Mouse (Mus musculus): Measurements from ENCODE around the gene Ncbp2. TPM values are rescaled to one million over a fixed set of nuclear protein-coding genes. Genes with fewer than 3 reads are reported as not detected.
"Not testable (repeated sequence)": the region's sequence is repeated elsewhere in the genome, so short reads cannot be mapped to it uniquely, and the experiment has no call there.

Gene Ncbp2
- total RNA-seq, 2 experiments from 2014 or later = 16.3 to 20.6 TPM

- DNase-seq = peak; percentile 81
- intact Hi-C loops (cut with DNase I; ENCODE audit: low total_unique reads) = no loop called here
Measured at GRCm38 (mm10) chr16:31933751-31934549, 14.4 kb upstream of the Ncbp2 start, which contains the start of gene Pigz. Gene Pigz, plus strand, starts transcription at chr16:31933851.

- DNase-seq = no peak
- intact Hi-C loops (cut with DNase I; ENCODE audit: low total_unique reads) = no loop called here
Measured at GRCm38 (mm10) chr16:31934550-31935010, 13.7 kb upstream of the Ncbp2 start.

- intact Hi-C loops (cut with DNase I; ENCODE audit: low total_unique reads) = no loop called here
- no peak for DNase-seq
Measured at GRCm38 (mm10) chr16:31935091-31935979, 13.0 kb upstream of the Ncbp2 start.

- no peak for DNase-seq
- intact Hi-C loops (cut with DNase I; ENCODE audit: low total_unique reads) = no loop called here
Measured at GRCm38 (mm10) chr16:31936568-31936967, 11.7 kb upstream of the Ncbp2 start.

GRCm38 (mm10) chr16:31938856-31939255 lies 9.5 kb upstream of the Ncbp2 start:
- DNase-seq = no peak
- intact Hi-C loops (cut with DNase I; ENCODE audit: low total_unique reads) = no loop called here

- intact Hi-C loops (cut with DNase I; ENCODE audit: low total_unique reads) = no loop called here
- no peak for DNase-seq
Measured at GRCm38 (mm10) chr16:31940586-31940985, 7.7 kb upstream of the Ncbp2 start.

GRCm38 (mm10) chr16:31943980-31944379 lies 4.3 kb upstream of the Ncbp2 start:
- peak; percentile 80 for DNase-seq
- intact Hi-C loops (cut with DNase I; ENCODE audit: low total_unique reads) = no loop called here

- DNase-seq = no peak
- intact Hi-C loops (cut with DNase I; ENCODE audit: low total_unique reads) = loop anchor here (5.0 kb wide), 1 partner anchor 53 kb away; no protein-coding TSS in a partner anchor
Measured at GRCm38 (mm10) chr16:31944698-31945255, 3.5 kb upstream of the Ncbp2 start.

- intact Hi-C loops (cut with DNase I; ENCODE audit: low total_unique reads) = loop anchor here (5.0 kb wide), 1 partner anchor 52 kb away; no protein-coding TSS in a partner anchor
- no peak for DNase-seq
Measured at GRCm38 (mm10) chr16:31945372-31945771, 2.9 kb upstream of the Ncbp2 start.

GRCm38 (mm10) chr16:31945986-31946385 lies 2.3 kb upstream of the Ncbp2 start:
- not testable (repeated sequence) for DNase-seq
- intact Hi-C loops (cut with DNase I; ENCODE audit: low total_unique reads) = loop anchor here (5.0 kb wide), 1 partner anchor 51 kb away; no protein-coding TSS in a partner anchor

GRCm38 (mm10) chr16:31947333-31947732 lies 980 bp upstream of the Ncbp2 start:
- no peak for DNase-seq
- intact Hi-C loops (cut with DNase I; ENCODE audit: low total_unique reads) = loop anchor here (5.0 kb wide), 1 partner anchor 50 kb away; no protein-coding TSS in a partner anchor

GRCm38 (mm10) chr16:31947901-31948316 lies 404 bp upstream of the Ncbp2 start:
- DNase-seq = no peak
- intact Hi-C loops (cut with DNase I; ENCODE audit: low total_unique reads) = loop anchor here (5.0 kb wide), 1 partner anchor 49 kb away; no protein-coding TSS in a partner anchor

- intact Hi-C loops (cut with DNase I; ENCODE audit: low total_unique reads) = no loop called here
- DNase-seq = no peak
Measured at GRCm38 (mm10) chr16:31963224-31963623, 14.9 kb downstream of the Ncbp2 start.

- no peak for DNase-seq
- intact Hi-C loops (cut with DNase I; ENCODE audit: low total_unique reads) = no loop called here
Measured at GRCm38 (mm10) chr16:31975258-31975657, 26.9 kb downstream of the Ncbp2 start.

- DNase-seq = no peak
- intact Hi-C loops (cut with DNase I; ENCODE audit: low total_unique reads) = no loop called here
Measured at GRCm38 (mm10) chr16:31979501-31979900, 31.2 kb downstream of the Ncbp2 start.

GRCm38 (mm10) chr16:31980946-31981345 lies 32.6 kb downstream of the Ncbp2 start:
- intact Hi-C loops (cut with DNase I; ENCODE audit: low total_unique reads) = no loop called here
- no peak for DNase-seq

GRCm38 (mm10) chr16:31992039-31992438 lies 43.7 kb downstream of the Ncbp2 start:
- DNase-seq = no peak
- intact Hi-C loops (cut with DNase I; ENCODE audit: low total_unique reads) = no loop called here

- intact Hi-C loops (cut with DNase I; ENCODE audit: low total_unique reads) = no loop called here
- DNase-seq = no peak
Measured at GRCm38 (mm10) chr16:31993195-31993594, 44.9 kb downstream of the Ncbp2 start.

- intact Hi-C loops (cut with DNase I; ENCODE audit: low total_unique reads) = no loop called here
- no peak for DNase-seq
Measured at GRCm38 (mm10) chr16:31993946-31994345, 45.6 kb downstream of the Ncbp2 start.

- no peak for DNase-seq
- intact Hi-C loops (cut with DNase I; ENCODE audit: low total_unique reads) = loop anchor here (5.0 kb wide), 1 partner anchor 49 kb away; the partner anchor contains the start of genes 0610012G03Rik and Ncbp2
Measured at GRCm38 (mm10) chr16:31996371-31996770, 48.1 kb downstream of the Ncbp2 start.
